Mouse (Mus musculus) splenic B cell, adult 2 months (primary cell): ENCODE results near the gene Pitpnc1.

Experiments used
- DNase-seq: peaks from one replicate; pipeline ENCODE4 v3.0.0-alpha.2; 2011; ENCODE audit warnings: low read depth, low spot score
- H3K27me3 ChIP-seq: 2 replicates; pipeline ENCODE4 v1.6.1; 2012; ENCODE audit warnings: mild to moderate bottlenecking, low read length, moderate library complexity, mixed read lengths; ENCODE audit not compliant: control insufficient read depth, poor library complexity, insufficient read depth, severe bottlenecking
- H3K36me3 ChIP-seq: 2 replicates; pipeline ENCODE4 v1.6.1; 2012; ENCODE audit warnings: mild to moderate bottlenecking, low read length, moderate library complexity, mixed read lengths; ENCODE audit not compliant: control insufficient read depth, poor library complexity, insufficient read depth, severe bottlenecking

The Pitpnc1 gene

GRCm38 (mm10) chr11:107458286-107458685 is 12.2 kb downstream of the Pitpnc1 start:
- no peaks in the 10 kb centered on the region for H3K36me3 ChIP-seq
- H3K27me3 ChIP-seq, result no peaks in the 10 kb centered on the region
- no peak for DNase-seq

GRCm38 (mm10) chr11:107457282-107457681 is 13.2 kb downstream of the Pitpnc1 start:
- no peaks in the 10 kb centered on the region for H3K36me3 ChIP-seq
- DNase-seq, result no peak

GRCm38 (mm10) chr11:107454546-107455462 is 15.7 kb downstream of the Pitpnc1 start:
- no peaks in the 10 kb centered on the region for H3K27me3 ChIP-seq
- no peaks in the 10 kb centered on the region for H3K36me3 ChIP-seq
- DNase-seq, result no peak

More at GRCm38 (mm10) chr11:107457282-107457681, 13.2 kb downstream of the Pitpnc1 start:
- H3K27me3 ChIP-seq, result no peaks in the 10 kb centered on the region

GRCm38 (mm10) chr11:107452053-107452452 is 18.4 kb downstream of the Pitpnc1 start:
- DNase-seq, result no peak
- Histone ChIP-seq H3K27me3 (no peaks in the 10 kb centered on the region), H3K36me3 (no peaks in the 10 kb centered on the region)

GRCm38 (mm10) chr11:107451106-107451505 is 19.4 kb downstream of the Pitpnc1 start:
- no peaks in the 10 kb centered on the region for H3K36me3 ChIP-seq
- no peaks in the 10 kb centered on the region for H3K27me3 ChIP-seq
- DNase-seq, result peak; percentile 76

- no peaks in the 10 kb centered on the region for H3K36me3 ChIP-seq
These were observed 20.4 kb downstream of the Pitpnc1 start for GRCm38 (mm10) chr11:107450097-107450496.

GRCm38 (mm10) chr11:107449169-107449910 is 21.2 kb downstream of the Pitpnc1 start:
- no peak for DNase-seq
- Histone ChIP-seq H3K36me3 (no peaks in the 10 kb centered on the region), H3K27me3 (no peaks in the 10 kb centered on the region)

More at GRCm38 (mm10) chr11:107450097-107450496, 20.4 kb downstream of the Pitpnc1 start:
- no peaks in the 10 kb centered on the region for H3K27me3 ChIP-seq
- no peak for DNase-seq

- no peak for DNase-seq
- no peaks in the 10 kb centered on the region for H3K36me3 ChIP-seq
- H3K27me3 ChIP-seq, result no peaks in the 10 kb centered on the region
These were observed 22.6 kb downstream of the Pitpnc1 start for GRCm38 (mm10) chr11:107447915-107448314.

GRCm38 (mm10) chr11:107447349-107447748 is 23.1 kb downstream of the Pitpnc1 start:
- peak; percentile 36 for DNase-seq
- Histone ChIP-seq H3K36me3 (no peaks in the 10 kb centered on the region), H3K27me3 (no peaks in the 10 kb centered on the region)

GRCm38 (mm10) chr11:107446650-107447049 is 23.8 kb downstream of the Pitpnc1 start:
- DNase-seq, result no peak

GRCm38 (mm10) chr11:107445683-107446082 is 24.8 kb downstream of the Pitpnc1 start:
- no peaks in the 10 kb centered on the region for H3K36me3 ChIP-seq
- no peak for DNase-seq
- H3K27me3 ChIP-seq, result no peaks in the 10 kb centered on the region

More at GRCm38 (mm10) chr11:107446650-107447049, 23.8 kb downstream of the Pitpnc1 start:
- H3K36me3 ChIP-seq, result no peaks in the 10 kb centered on the region
- H3K27me3 ChIP-seq, result no peaks in the 10 kb centered on the region

- Histone ChIP-seq H3K27me3 (no peaks in the 10 kb centered on the region), H3K36me3 (no peaks in the 10 kb centered on the region)
- peak; percentile 56 for DNase-seq
These were observed 27.1 kb downstream of the Pitpnc1 start for GRCm38 (mm10) chr11:107443121-107444095.

- DNase-seq, result peak; percentile 58
- H3K27me3 ChIP-seq, result no peaks in the 10 kb centered on the region
- H3K36me3 ChIP-seq, result no peaks in the 10 kb centered on the region
These were observed 29.4 kb downstream of the Pitpnc1 start for GRCm38 (mm10) chr11:107441050-107441449.

- H3K36me3 ChIP-seq, result 0 out of 2 replicates have a peak, but pooled peaks cover under 1% of the 10 kb centered on the region
- no peaks in the 10 kb centered on the region for H3K27me3 ChIP-seq
- DNase-seq, result no peak
These were observed 32.4 kb downstream of the Pitpnc1 start for GRCm38 (mm10) chr11:107438140-107438539.
